Mouse (Mus musculus) lung, postnatal 25 days (tissue): ENCODE results near the gene Bcl10.
"Not testable (repeated sequence)": the region's sequence is repeated elsewhere in the genome, so short reads cannot be mapped to it uniquely, and the experiment has no call there.

Source experiments
- DNase-seq: peaks from one replicate; pipeline ENCODE4 v3.0.0; 2022; ENCODE audit warnings: low spot score

The Bcl10 gene

GRCm38 (mm10) chr3:145922019-145922854 lies at the start of gene Bcl10:
Bcl10 (plus strand) TSS chr3:145922804.
- no peak for DNase-seq

GRCm38 (mm10) chr3:145873271-145873670 lies 49.3 kb upstream of the Bcl10 start:
- DNase-seq: no peak

GRCm38 (mm10) chr3:145874126-145874525 lies 48.5 kb upstream of the Bcl10 start:
- no peak for DNase-seq

GRCm38 (mm10) chr3:145876120-145876519 lies 46.5 kb upstream of the Bcl10 start:
- DNase-seq: no peak

GRCm38 (mm10) chr3:145878867-145879266 lies 43.7 kb upstream of the Bcl10 start:
- DNase-seq: not testable (repeated sequence)

- DNase-seq: no peak
These were observed 42.3 kb upstream of the Bcl10 start for GRCm38 (mm10) chr3:145880335-145880734.

GRCm38 (mm10) chr3:145882076-145882874 lies 40.3 kb upstream of the Bcl10 start:
- DNase-seq: no peak

- DNase-seq: no peak
These were observed 39.4 kb upstream of the Bcl10 start for GRCm38 (mm10) chr3:145883233-145883632.

GRCm38 (mm10) chr3:145885376-145885775 lies 37.2 kb upstream of the Bcl10 start:
- DNase-seq: no peak

- DNase-seq: peak; percentile 43
These were observed 36.6 kb upstream of the Bcl10 start for GRCm38 (mm10) chr3:145885851-145886464.

GRCm38 (mm10) chr3:145887430-145887971 lies 35.1 kb upstream of the Bcl10 start:
- no peak for DNase-seq

GRCm38 (mm10) chr3:145890346-145891132 lies 32.1 kb upstream of the Bcl10 start:
- no peak for DNase-seq

GRCm38 (mm10) chr3:145892451-145892850 lies 30.2 kb upstream of the Bcl10 start:
- DNase-seq: no peak

GRCm38 (mm10) chr3:145894131-145894530 lies 28.5 kb upstream of the Bcl10 start:
- no peak for DNase-seq

GRCm38 (mm10) chr3:145897749-145898148 lies 24.9 kb upstream of the Bcl10 start:
- no peak for DNase-seq

GRCm38 (mm10) chr3:145899832-145900231 lies 22.8 kb upstream of the Bcl10 start:
- DNase-seq: no peak

GRCm38 (mm10) chr3:145903530-145903929 lies 19.1 kb upstream of the Bcl10 start:
- no peak for DNase-seq

- DNase-seq: peak; percentile 42
These were observed 17.5 kb upstream of the Bcl10 start for GRCm38 (mm10) chr3:145904850-145905776.

GRCm38 (mm10) chr3:145906582-145906981 lies 16.0 kb upstream of the Bcl10 start:
- DNase-seq: no peak

GRCm38 (mm10) chr3:145912512-145912911 lies 10.1 kb upstream of the Bcl10 start:
- DNase-seq: no peak
